Mouse (Mus musculus): ENCODE data around the gene Zfp963. TPM values are rescaled to one million over a fixed set of nuclear protein-coding genes. Genes with fewer than 3 reads are reported as not detected.

Gene Zfp963
- polyA plus RNA-seq, 1 experiment from 2014 or later, result 7.4 TPM

GRCm38 (mm10) chr8:69790364-69790763 lies 40.6 kb upstream of the Zfp963 start:
- WGBS, result 37% methylated on average over 11 of the region's 11 CpGs
- no peaks in the 10 kb centered on the region for H3K27me3 ChIP-seq (ENCODE audit: control insufficient read depth, insufficient read depth, low read length)
- no peaks in the 10 kb centered on the region for H3K9me3 ChIP-seq (ENCODE audit: control insufficient read depth, low read length)
- peak overlapping the region; percentile 97 for H3K4me3 ChIP-seq (replicated peaks; ENCODE audit: low read length)
- peak overlapping the region; percentile 86 for H3K27ac ChIP-seq
- H3K4me1 ChIP-seq (replicated peaks; ENCODE audit: control insufficient read depth, insufficient read depth, low read length), result peaks cover 16% of the 10 kb centered on the region
- H3K4me2 ChIP-seq (replicated peaks), result peak overlapping the region; percentile 61
- peak overlapping the region; percentile 98 for H3K9ac ChIP-seq
- DNase-seq (ENCODE audit: low spot score) (no peak), ATAC-seq (ENCODE audit: low FRiP score) (no peak)
- H3K36me3 ChIP-seq (replicated peaks; ENCODE audit: control insufficient read depth, insufficient read depth), result peaks cover 21% of the 10 kb centered on the region

- 75% methylated on average over 5 of the region's 5 CpGs for WGBS
- no peak for DNase-seq (ENCODE audit: low spot score)
- H3K9ac ChIP-seq, result no peak overlapping the region
Observed at GRCm38 (mm10) chr8:69789731-69790130, 40.0 kb upstream of the Zfp963 start.

DNA sequence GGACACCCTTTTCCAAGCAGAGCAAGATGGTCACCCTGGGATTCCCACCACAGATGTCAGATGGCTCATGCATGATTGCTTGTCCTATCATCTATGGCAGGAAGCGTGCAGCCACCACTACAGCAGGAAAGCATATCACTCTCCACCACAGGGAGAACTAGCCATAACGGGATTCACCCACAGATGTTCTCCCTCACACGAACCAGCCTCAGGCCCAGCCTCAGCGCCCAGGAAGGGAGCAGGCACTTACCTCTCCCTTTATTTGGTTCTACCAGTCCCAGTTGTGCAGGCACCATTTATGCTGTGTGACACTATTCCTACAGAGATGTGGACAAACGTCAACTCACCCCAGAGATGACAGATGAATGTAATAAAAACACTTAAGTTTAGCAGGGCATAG lies 39.3 kb upstream of the Zfp963 start:
- peaks cover 8% of the 10 kb centered on the region; the same call in 1 of the 2 replicates for H3K36me3 ChIP-seq (replicated peaks; ENCODE audit: control insufficient read depth, insufficient read depth)
- H3K27me3 ChIP-seq (ENCODE audit: control insufficient read depth, insufficient read depth, low read length), result no peaks in the 10 kb centered on the region
- no peak overlapping the region for H3K27ac ChIP-seq
- peaks cover 16% of the 10 kb centered on the region for H3K4me1 ChIP-seq (replicated peaks; ENCODE audit: control insufficient read depth, insufficient read depth, low read length)
- no peak for DNase-seq (ENCODE audit: low spot score)
- H3K9ac ChIP-seq, result no peak overlapping the region
- no peak overlapping the region for H3K4me2 ChIP-seq (replicated peaks)
- no peak overlapping the region for H3K4me3 ChIP-seq (replicated peaks; ENCODE audit: low read length)
- WGBS, result 89% methylated on average over 5 of the region's 5 CpGs
- H3K9me3 ChIP-seq (ENCODE audit: control insufficient read depth, low read length), result no peaks in the 10 kb centered on the region
- ATAC-seq (ENCODE audit: low FRiP score), result no peak

More at GRCm38 (mm10) chr8:69789731-69790130, 40.0 kb upstream of the Zfp963 start:
- Histone ChIP-seq H3K4me3 (replicated peaks; ENCODE audit: low read length) (peak overlapping the region; percentile 97; the same call in 1 of the 2 replicates), H3K27ac (no peak overlapping the region), H3K36me3 (replicated peaks; ENCODE audit: control insufficient read depth, insufficient read depth) (peaks cover 14% of the 10 kb centered on the region), H3K9me3 (ENCODE audit: control insufficient read depth, low read length) (no peaks in the 10 kb centered on the region), H3K4me2 (replicated peaks) (peak overlapping the region; percentile 61; the same call in 1 of the 2 replicates), H3K4me1 (replicated peaks; ENCODE audit: control insufficient read depth, insufficient read depth, low read length) (peaks cover 16% of the 10 kb centered on the region), H3K27me3 (ENCODE audit: control insufficient read depth, insufficient read depth, low read length) (no peaks in the 10 kb centered on the region)
- ATAC-seq (ENCODE audit: low FRiP score), result no peak

DNA sequence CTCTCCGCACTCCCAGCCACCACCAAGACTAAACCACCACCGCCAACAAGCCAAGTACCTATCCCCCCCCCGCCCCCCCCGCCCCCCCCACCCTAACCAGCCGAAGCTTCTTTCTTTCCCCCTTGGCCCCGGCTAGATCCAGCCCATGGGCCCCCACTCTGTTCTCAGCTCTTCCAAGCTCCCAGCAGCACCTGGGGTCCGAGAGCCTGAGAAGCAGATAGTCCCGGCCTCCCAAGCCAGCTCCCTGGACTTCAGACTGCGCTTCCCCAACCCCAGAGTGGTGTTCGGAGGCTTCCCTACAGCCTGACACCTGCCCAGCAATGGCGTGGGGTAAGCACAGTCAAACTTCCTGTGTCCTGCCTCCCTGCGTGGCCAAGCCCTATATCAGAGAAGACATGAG lies 27.3 kb upstream of the Zfp963 start:
- no peaks in the 10 kb centered on the region for H3K27me3 ChIP-seq (ENCODE audit: control insufficient read depth, insufficient read depth, low read length)
- WGBS, result 57% methylated on average over 12 of the region's 12 CpGs
- H3K27ac ChIP-seq, result no peak overlapping the region
- no peak for ATAC-seq (ENCODE audit: low FRiP score)
- H3K4me3 ChIP-seq (replicated peaks; ENCODE audit: low read length), result no peak overlapping the region
- H3K9me3 ChIP-seq (ENCODE audit: control insufficient read depth, low read length), result no peaks in the 10 kb centered on the region
- H3K4me2 ChIP-seq (replicated peaks), result no peak overlapping the region
- DNase-seq (ENCODE audit: low spot score), result no peak
- peaks cover 20% of the 10 kb centered on the region for H3K4me1 ChIP-seq (replicated peaks; ENCODE audit: control insufficient read depth, insufficient read depth, low read length)
- no peaks in the 10 kb centered on the region for H3K36me3 ChIP-seq (replicated peaks; ENCODE audit: control insufficient read depth, insufficient read depth)
- no peak overlapping the region for H3K9ac ChIP-seq

GRCm38 (mm10) chr8:69775149-69775534 lies 25.4 kb upstream of the Zfp963 start:
- H3K27ac ChIP-seq, result peak overlapping the region; percentile 99; the same call in 1 of the 2 replicates
- no peak for DNase-seq (ENCODE audit: low spot score)
- no peak; the same call in 1 of the 2 replicates for ATAC-seq (ENCODE audit: low FRiP score)
- H3K4me1 ChIP-seq (replicated peaks; ENCODE audit: control insufficient read depth, insufficient read depth, low read length), result peaks cover 21% of the 10 kb centered on the region
- no peak overlapping the region for H3K9ac ChIP-seq
- H3K27me3 ChIP-seq (ENCODE audit: control insufficient read depth, insufficient read depth, low read length), result no peaks in the 10 kb centered on the region
- peak overlapping the region; percentile 71; the same call in 1 of the 2 replicates for H3K4me3 ChIP-seq (replicated peaks; ENCODE audit: low read length)
- peak overlapping the region; percentile 28 for H3K4me2 ChIP-seq (replicated peaks)
- no peaks in the 10 kb centered on the region for H3K36me3 ChIP-seq (replicated peaks; ENCODE audit: control insufficient read depth, insufficient read depth)
- H3K9me3 ChIP-seq (ENCODE audit: control insufficient read depth, low read length), result no peaks in the 10 kb centered on the region
- WGBS, result 59% methylated on average over 2 of the region's 2 CpGs

- Histone ChIP-seq H3K4me2 (replicated peaks) (peak within 1 kb of the TSS; percentile 79), H3K9ac (peak within 1 kb of the TSS; percentile 80), H3K27ac (peak within 1 kb of the TSS; percentile 99), H3K27me3 (ENCODE audit: control insufficient read depth, insufficient read depth, low read length) (no peaks in the 10 kb centered on the region), H3K36me3 (replicated peaks; ENCODE audit: control insufficient read depth, insufficient read depth) (no peaks in the 10 kb centered on the region), H3K4me1 (replicated peaks; ENCODE audit: control insufficient read depth, insufficient read depth, low read length) (peaks cover 21% of the 10 kb centered on the region), H3K4me3 (replicated peaks; ENCODE audit: low read length) (peak within 1 kb of the TSS; percentile 71), H3K9me3 (ENCODE audit: control insufficient read depth, low read length) (no peaks in the 10 kb centered on the region)
- under 1% methylated on average over 41 of the region's 41 CpGs for WGBS
- DNase-seq (ENCODE audit: low spot score) (peak; percentile 95), ATAC-seq (ENCODE audit: low FRiP score) (peak; percentile 99)
Observed at GRCm38 (mm10) chr8:69774503-69775148, 24.9 kb upstream of the Zfp963 start, which contains the start of gene Gm20422. Gene Gm20422, minus strand, starts transcription at chr8:69774886.

GRCm38 (mm10) chr8:69772106-69772505 lies 22.3 kb upstream of the Zfp963 start:
- peaks cover 22% of the 10 kb centered on the region for H3K36me3 ChIP-seq (replicated peaks; ENCODE audit: control insufficient read depth, insufficient read depth)
- 0 out of 2 replicates have a peak overlapping the region, but pooled peaks have one; percentile 17 for H3K4me2 ChIP-seq (replicated peaks)
- no peak overlapping the region for H3K4me3 ChIP-seq (replicated peaks; ENCODE audit: low read length)
- no peak for DNase-seq (ENCODE audit: low spot score)
- H3K4me1 ChIP-seq (replicated peaks; ENCODE audit: control insufficient read depth, insufficient read depth, low read length), result peaks cover 21% of the 10 kb centered on the region
- 84% methylated on average over 2 of the region's 2 CpGs for WGBS
- H3K9me3 ChIP-seq (ENCODE audit: control insufficient read depth, low read length), result no peaks in the 10 kb centered on the region
- no peak for ATAC-seq (ENCODE audit: low FRiP score)
- H3K27me3 ChIP-seq (ENCODE audit: control insufficient read depth, insufficient read depth, low read length), result no peaks in the 10 kb centered on the region
- H3K27ac ChIP-seq, result no peak overlapping the region
- H3K9ac ChIP-seq, result no peak overlapping the region

DNA sequence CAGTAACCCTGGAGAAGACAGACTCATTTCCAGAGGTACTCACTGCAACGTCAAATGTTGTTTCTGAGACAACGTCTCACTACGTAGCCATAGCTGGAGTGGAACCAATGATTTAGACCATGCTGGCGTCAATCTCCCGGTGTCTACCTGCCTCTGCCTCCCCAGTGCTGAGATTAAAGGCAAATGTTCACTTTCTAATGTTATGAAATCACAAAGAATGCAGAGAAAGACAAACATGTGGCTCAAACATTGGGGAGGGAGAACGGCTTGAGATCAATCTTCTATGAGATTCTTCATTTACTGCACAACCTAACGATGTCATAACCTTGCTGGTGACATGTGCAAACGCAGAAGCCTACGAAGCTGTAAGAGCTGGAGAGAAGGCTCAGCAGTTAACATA lies 21.5 kb upstream of the Zfp963 start:
- no peak overlapping the region for H3K27ac ChIP-seq
- H3K27me3 ChIP-seq (ENCODE audit: control insufficient read depth, insufficient read depth, low read length), result no peaks in the 10 kb centered on the region
- DNase-seq (ENCODE audit: low spot score) (no peak), ATAC-seq (ENCODE audit: low FRiP score) (no peak)
- peaks cover 31% of the 10 kb centered on the region for H3K36me3 ChIP-seq (replicated peaks; ENCODE audit: control insufficient read depth, insufficient read depth)
- 87% methylated on average over 9 of the region's 9 CpGs for WGBS
- H3K9ac ChIP-seq, result no peak overlapping the region
- H3K4me2 ChIP-seq (replicated peaks), result no peak overlapping the region
- no peak overlapping the region for H3K4me3 ChIP-seq (replicated peaks; ENCODE audit: low read length)
- H3K9me3 ChIP-seq (ENCODE audit: control insufficient read depth, low read length), result 0 out of 2 replicates have a peak, but pooled peaks cover 3% of the 10 kb centered on the region
- H3K4me1 ChIP-seq (replicated peaks; ENCODE audit: control insufficient read depth, insufficient read depth, low read length), result peaks cover 21% of the 10 kb centered on the region

- Histone ChIP-seq H3K4me3 (replicated peaks; ENCODE audit: low read length) (no peak overlapping the region), H3K27ac (no peak overlapping the region), H3K4me2 (replicated peaks) (no peak overlapping the region), H3K27me3 (ENCODE audit: control insufficient read depth, insufficient read depth, low read length) (no peaks in the 10 kb centered on the region), H3K36me3 (replicated peaks; ENCODE audit: control insufficient read depth, insufficient read depth) (peaks cover 79% of the 10 kb centered on the region), H3K4me1 (replicated peaks; ENCODE audit: control insufficient read depth, insufficient read depth, low read length) (no peaks in the 10 kb centered on the region), H3K9ac (no peak overlapping the region), H3K9me3 (ENCODE audit: control insufficient read depth, low read length) (0 out of 2 replicates have a peak, but pooled peaks cover 3% of the 10 kb centered on the region)
- 91% methylated on average over 4 of the region's 4 CpGs for WGBS
- ATAC-seq (ENCODE audit: low FRiP score) (no peak), DNase-seq (ENCODE audit: low spot score) (no peak)
Observed at GRCm38 (mm10) chr8:69761814-69762445, 12.2 kb upstream of the Zfp963 start.

Measured in hindbrain, embryonic 14.5 days (tissue).